Comparison of ENCODE assay signal across 22 mouse cellular contexts in the genomic region with DNA sequence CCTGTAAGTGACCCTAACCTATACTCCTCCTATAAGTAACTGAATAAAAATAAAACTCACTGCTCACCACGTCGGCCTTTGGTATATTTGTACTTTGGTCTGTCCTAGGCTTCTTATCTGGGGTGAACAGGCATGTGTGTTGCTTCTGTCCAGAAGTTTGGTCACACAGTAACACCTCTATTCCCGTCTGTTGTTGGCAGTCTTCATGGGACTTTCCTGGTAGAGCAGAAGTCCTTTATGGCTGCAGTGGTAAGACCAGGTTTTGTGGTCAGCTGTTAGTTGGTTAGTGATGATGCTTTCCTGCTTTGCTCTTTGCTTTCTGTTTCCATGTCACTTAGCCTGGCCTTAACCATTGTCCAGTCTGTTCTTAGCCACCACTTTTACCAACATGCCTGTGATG. TPM values are rescaled to one million over a fixed set of nuclear protein-coding genes. Genes with fewer than 3 reads are reported as not detected.
DNase-seq lines count a peak whose midpoint lies in the region; ATAC-seq and TF ChIP-seq lines count a peak whose summit lies in the region.
"Had no signal": no experiment of that assay in that cellular context is flagged by ENCODE, and none has a peak within 500 bp of the region (broad histone marks: within the 10 kb centered on the region; RNA-seq: fewer than 3 reads in every experiment).

No protein-coding gene starts in this region.

- H3K79me2 ChIP-seq in MEL (ENCODE audit: control insufficient read depth, insufficient read depth, low read length, poor library complexity) = peaks cover 36% of the 10 kb centered on the region

- H3K4me1 ChIP-seq in heart, embryonic 13.5 days = peaks cover 16% of the 10 kb centered on the region
- peaks cover 14% of the 10 kb centered on the region for H3K4me1 ChIP-seq in heart, embryonic 12.5 days (replicated peaks)
- H3K4me1 ChIP-seq in MEL (ENCODE audit: control insufficient read depth in 1 of 2, insufficient read depth in 2 of 2, low read length in 2 of 2) = no peaks in the 10 kb centered on the region
- peaks cover 40% of the 10 kb centered on the region for H3K4me1 ChIP-seq in liver, embryonic 12.5 days
- H3K4me1 ChIP-seq in forebrain, embryonic 10.5 days = peaks cover 11% of the 10 kb centered on the region

- DNase-seq in MEL (ENCODE audit: low read depth, low spot score) = no peak
- no peak for DNase-seq in forebrain, embryonic 10.5 days (ENCODE audit: extremely low spot score, low spot score)
- no peak for DNase-seq in urinary bladder, adult 18-20 months (ENCODE audit: low spot score in 2 of 2)
- DNase-seq: adrenal gland, postnatal 36 days; cerebellum, adult 8-10 months; heart, postnatal 4 days; kidney, adult 9 months; kidney, postnatal 4 days; lung, postnatal 10 days; right cerebral cortex, postnatal 25 days; thymus, postnatal 25 days had no signal

- 0 out of 2 replicates have a peak overlapping the region, but pooled peaks have one; percentile 5 for H3K27ac ChIP-seq in heart, embryonic 13.5 days (replicated peaks)
- H3K27ac ChIP-seq in heart, embryonic 12.5 days (ENCODE audit: poor library complexity, severe bottlenecking) = no peak overlapping the region
- no peak overlapping the region for H3K27ac ChIP-seq in MEL (ENCODE audit: control insufficient read depth, low read depth, low read length)
- no peak overlapping the region for H3K27ac ChIP-seq in liver, embryonic 12.5 days
- H3K27ac ChIP-seq in forebrain, embryonic 10.5 days = no peak overlapping the region
- H3K27ac ChIP-seq: forebrain, embryonic 13.5 days; hindbrain, postnatal 0 days; stomach, postnatal 0 days had no signal

- TF ChIP-seq RAD21 in MEL (IDR thresholded peaks at IDR 0.05; ENCODE audit: low read depth, low read length) = no peak

- TF ChIP-seq POLR2A in MEL (IDR thresholded peaks at IDR 0.05; ENCODE audit: control insufficient read depth in 1 of 2, insufficient read depth in 1 of 2, low read depth in 1 of 2, low read length in 2 of 2, poor library complexity in 1 of 2) = no peak

- no peak overlapping the region for H3K4me2 ChIP-seq in heart, embryonic 13.5 days
- no peak overlapping the region for H3K4me2 ChIP-seq in heart, embryonic 12.5 days
- peak overlapping the region; percentile 32 for H3K4me2 ChIP-seq in liver, embryonic 12.5 days
- H3K4me2 ChIP-seq: forebrain, embryonic 13.5 days; midbrain, embryonic 11.5 days had no signal

- no peak for TF ChIP-seq EP300 in MEL (IDR thresholded peaks at IDR 0.05; ENCODE audit: low read depth in 1 of 2, low read length in 2 of 2)

- peaks cover 3% of the 10 kb centered on the region for H3K9me3 ChIP-seq in heart, embryonic 13.5 days
- no peaks in the 10 kb centered on the region; the same call in 1 of the 2 replicates for H3K9me3 ChIP-seq in heart, embryonic 12.5 days (replicated peaks)
- H3K9me3 ChIP-seq in MEL (replicated peaks; ENCODE audit: insufficient read depth, low read length) = no peaks in the 10 kb centered on the region
- H3K9me3 ChIP-seq in liver, embryonic 12.5 days (replicated peaks) = 0 out of 2 replicates have a peak, but pooled peaks cover 5% of the 10 kb centered on the region
- no peaks in the 10 kb centered on the region; the same call in 1 of the 2 replicates for H3K9me3 ChIP-seq in forebrain, embryonic 10.5 days
- H3K9me3 ChIP-seq: forebrain, embryonic 13.5 days had no signal

- H3K4me3 ChIP-seq in heart, embryonic 13.5 days = no peak overlapping the region
- no peak overlapping the region for H3K4me3 ChIP-seq in heart, embryonic 12.5 days
- no peak overlapping the region for H3K4me3 ChIP-seq in MEL (ENCODE audit: control insufficient read depth in 1 of 2, insufficient read depth in 1 of 2, low read depth in 2 of 2, low read length in 2 of 2)
- no peak overlapping the region for H3K4me3 ChIP-seq in liver, embryonic 12.5 days
- H3K4me3 ChIP-seq in forebrain, embryonic 10.5 days = no peak overlapping the region
- H3K4me3 ChIP-seq: forebrain, embryonic 13.5 days had no signal

- WGBS in heart, embryonic 13.5 days = 38% methylated on average over 3 of the region's 3 CpGs
- WGBS in heart, embryonic 12.5 days = 39% methylated on average over 3 of the region's 3 CpGs
- WGBS in liver, embryonic 12.5 days (ENCODE audit: insufficient replicate concordance) = 15% methylated on average over 3 of the region's 3 CpGs
- WGBS in forebrain, embryonic 10.5 days = 92% methylated on average over 3 of the region's 3 CpGs

- H3K27me3 ChIP-seq in heart, embryonic 13.5 days (replicated peaks) = no peaks in the 10 kb centered on the region
- no peaks in the 10 kb centered on the region for H3K27me3 ChIP-seq in heart, embryonic 12.5 days (replicated peaks)
- H3K27me3 ChIP-seq in MEL (ENCODE audit: control insufficient read depth in 1 of 2, insufficient read depth in 2 of 2, low read length in 2 of 2) = no peaks in the 10 kb centered on the region
- H3K27me3 ChIP-seq in liver, embryonic 12.5 days (replicated peaks) = no peaks in the 10 kb centered on the region
- H3K27me3 ChIP-seq in forebrain, embryonic 10.5 days (ENCODE audit: poor library complexity, severe bottlenecking) = no peaks in the 10 kb centered on the region
- H3K27me3 ChIP-seq: forebrain, embryonic 13.5 days; Patski had no signal

- peaks cover 29% of the 10 kb centered on the region for H3K36me3 ChIP-seq in heart, embryonic 13.5 days
- peaks cover 26% of the 10 kb centered on the region for H3K36me3 ChIP-seq in heart, embryonic 12.5 days
- H3K36me3 ChIP-seq in MEL (ENCODE audit: control insufficient read depth in 1 of 2, insufficient read depth in 2 of 2, low read length in 2 of 2) = peaks cover 0 to 2% of the 10 kb centered on the region in 2 experiments; a peak in 2 of 4 replicates
- peaks cover 24% of the 10 kb centered on the region for H3K36me3 ChIP-seq in liver, embryonic 12.5 days
- H3K36me3 ChIP-seq in forebrain, embryonic 10.5 days (replicated peaks) = peaks cover 35% of the 10 kb centered on the region

- no peak for ATAC-seq in heart, embryonic 13.5 days (ENCODE audit: extremely low read depth, insufficient number of reproducible peaks, low FRiP score, low TSS enrichment)
- no peak for ATAC-seq in heart, embryonic 12.5 days (ENCODE audit: insufficient number of reproducible peaks, low FRiP score)
- ATAC-seq in liver, embryonic 12.5 days = peak; percentile 70
- 0 out of 2 replicates have a peak, but pooled peaks have one; percentile 22 for ATAC-seq in monocyte, adult 5-6 weeks (replicated peaks; ENCODE audit: insufficient number of reproducible peaks, low FRiP score, low TSS enrichment, poor library complexity, severe bottlenecking)
- ATAC-seq in inflammation-experienced regulatory T-cells, adult 6 months = no peak
- ATAC-seq: activated CD4-positive, CD25-positive, alpha-beta regulatory T cell, adult 4 months; forebrain, embryonic 13.5 days; hindbrain, postnatal 0 days; Patski had no signal

- no peak for TF ChIP-seq CTCF in MEL (IDR thresholded peaks at IDR 0.05 in 2 of 3, conservative IDR thresholded peaks at IDR 0.05 in 1 of 3; ENCODE audit: control insufficient read depth in 1 of 3, insufficient read depth in 1 of 3, low read depth in 2 of 3, low read length in 3 of 3, poor library complexity in 1 of 3, severe bottlenecking in 1 of 3)

- 0 out of 2 replicates have a peak overlapping the region, but pooled peaks have one; percentile 44 for H3K9ac ChIP-seq in heart, embryonic 13.5 days
- H3K9ac ChIP-seq in heart, embryonic 12.5 days = no peak overlapping the region
- no peak overlapping the region for H3K9ac ChIP-seq in MEL (ENCODE audit: control insufficient read depth, low read depth, low read length, poor library complexity, severe bottlenecking)
- H3K9ac ChIP-seq in liver, embryonic 12.5 days = no peak overlapping the region
- H3K9ac ChIP-seq: forebrain, embryonic 13.5 days had no signal

TF ChIP-seq in MEL, 35 proteins besides CTCF, POLR2A, EP300 and RAD21:
- TF ChIP-seq CHD2 (IDR thresholded peaks at IDR 0.05; ENCODE audit: low read length) = no peak
- peak; percentile 20; the same call in 1 of the 2 replicates for TF ChIP-seq TAL1 (IDR thresholded peaks at IDR 0.05; ENCODE audit: low read length)

RNA-seq across cellular contexts. Expression of gene Wdr20, which starts 19.4 kb away (rescaled TPM):
- polyA plus RNA-seq in heart, embryonic 13.5 days (2015; fragmentation: Nextera tagmentation; extraction: Ambion mirVana) = 14.3 and 14.5 TPM in 2 replicates
- polyA plus RNA-seq in heart, embryonic 12.5 days (2016; fragmentation: Nextera tagmentation; extraction: Ambion mirVana) = 16.4 and 16.8 TPM in 2 replicates
- 21.9 and 25.8 TPM in 2 replicates for total RNA-seq in MEL (2012; rRNA removed)
- polyA plus RNA-seq in MEL (2012; ENCODE audit: insufficient read depth in 1 of 2, insufficient read length in 2 of 2, low read depth in 1 of 2, low replicate concordance in 2 of 2, missing spikeins in 1 of 2) = 10 to 100 TPM in 1 of 2 experiments, not detected in 1; 18.8 TPM
- 14.2 and 16.0 TPM in 2 replicates for polyA plus RNA-seq in liver, embryonic 12.5 days (2016; fragmentation: Nextera tagmentation; extraction: Ambion mirVana)
- 42.6 to 73.3 TPM (median 57.7 TPM) in 3 replicates for total RNA-seq in monocyte, adult 5-6 weeks (2017)
- polyA plus RNA-seq in forebrain, embryonic 10.5 days (2016; fragmentation: Nextera tagmentation; extraction: Ambion mirVana) = 22.5 and 23.5 TPM in 2 replicates
- polyA plus RNA-seq in inflammation-experienced regulatory T-cells, adult 6 months (2017; shearing (Covaris generic)) = 10 to 100 TPM; 24.8 to 34.0 (median 33.4) TPM

RNA-seq across cellular contexts. Expression of gene Hsp90aa1, which starts 54.6 kb away (rescaled TPM):
- 698 and 779 TPM in 2 replicates for polyA plus RNA-seq in heart, embryonic 13.5 days (2015; fragmentation: Nextera tagmentation; extraction: Ambion mirVana)
- polyA plus RNA-seq in heart, embryonic 12.5 days (2016; fragmentation: Nextera tagmentation; extraction: Ambion mirVana) = 648 and 662 TPM in 2 replicates
- 1,509 and 1,517 TPM in 2 replicates for total RNA-seq in MEL (2012; rRNA removed)
- polyA plus RNA-seq in MEL (2012; ENCODE audit: insufficient read depth in 1 of 2, insufficient read length in 2 of 2, low read depth in 1 of 2, low replicate concordance in 2 of 2, missing spikeins in 1 of 2) = 1,000 to 10,000 TPM in 1 of 2 experiments, 100 to 1,000 TPM in 1; 913 to 1,471 TPM
- polyA plus RNA-seq in liver, embryonic 12.5 days (2016; fragmentation: Nextera tagmentation; extraction: Ambion mirVana) = 1,099 and 1,203 TPM in 2 replicates
- 735 to 877 TPM (median 802 TPM) in 3 replicates for total RNA-seq in monocyte, adult 5-6 weeks (2017)
- polyA plus RNA-seq in forebrain, embryonic 10.5 days (2016; fragmentation: Nextera tagmentation; extraction: Ambion mirVana) = 1,260 and 1,271 TPM in 2 replicates
- 100 to 1,000 TPM; 173 to 271 (median 181) TPM for polyA plus RNA-seq in inflammation-experienced regulatory T-cells, adult 6 months (2017; shearing (Covaris generic))

Comparison
In these comparisons a context has a peak if more than half of its experiments do, and no peak if none do; other contexts are left out.
1. ATAC-seq: peak in liver, embryonic 12.5 days (single experiment) and monocyte, adult 5-6 weeks (single experiment); none in heart, embryonic 13.5 days (single experiment), heart, embryonic 12.5 days (single experiment) and inflammation-experienced regulatory T-cells, adult 6 months (single experiment).